Mouse (Mus musculus): ENCODE data around the gene Ercc6.

GRCm38 (mm10) chr14:32598437-32599219 lies 85.3 kb downstream of the Ercc6 start:
- TF ChIP-seq CTCF (IDR thresholded peaks at IDR 0.05; ENCODE audit: low read depth, low read length) (no peak), POLR2A (IDR thresholded peaks at IDR 0.05; ENCODE audit: borderline replicate concordance, low read depth, low read length) (no peak)
